Mouse (Mus musculus) adrenal gland, adult 10 weeks (tissue): Measurements from ENCODE around the gene Olfr317. TPM values are rescaled to one million over a fixed set of nuclear protein-coding genes. Genes with fewer than 3 reads are reported as not detected.

Source experiments
- polyA plus RNA-seq: library from polyadenylated mRNA; stranded (reverse); fragments of 350-450 nt; fragmentation: Illumina TruSeq; extraction: RNeasy Lipid Tissue Mini Kit (QIAGEN cat#74804); gene quantifications from one replicate; pipeline ENCODE4 v1.2.3, GENCODE M21; 2014; ENCODE audit warnings: low read depth, low replicate concordance

The Olfr317 gene
- not detected for polyA plus RNA-seq

DNA sequence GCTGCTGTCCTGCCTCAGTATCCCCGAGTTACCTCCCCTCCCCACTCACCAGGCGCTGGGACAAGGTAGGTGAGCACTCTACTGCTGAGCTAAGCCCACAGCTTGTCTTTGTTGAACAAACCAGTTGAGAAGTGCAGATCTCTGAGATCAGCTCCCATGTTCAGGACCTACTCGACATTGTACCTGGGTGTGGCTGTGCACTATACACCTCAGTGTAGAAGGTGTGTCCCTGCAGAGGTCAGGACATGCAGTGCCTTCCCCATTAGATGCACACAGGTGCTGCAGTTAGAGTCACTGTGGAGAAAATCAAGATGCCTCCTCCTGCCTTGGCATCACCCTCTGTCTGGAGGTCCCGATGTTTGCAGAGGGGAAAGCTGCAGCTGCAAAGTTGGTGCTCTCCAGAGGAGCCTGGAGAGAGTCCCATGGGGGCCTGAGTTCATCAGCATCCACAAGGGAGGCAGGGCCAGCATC, at the start of gene Olfr317:
Olfr317 (minus strand) TSS at position 421 of the 471 bp plus-strand sequence.

DNA sequence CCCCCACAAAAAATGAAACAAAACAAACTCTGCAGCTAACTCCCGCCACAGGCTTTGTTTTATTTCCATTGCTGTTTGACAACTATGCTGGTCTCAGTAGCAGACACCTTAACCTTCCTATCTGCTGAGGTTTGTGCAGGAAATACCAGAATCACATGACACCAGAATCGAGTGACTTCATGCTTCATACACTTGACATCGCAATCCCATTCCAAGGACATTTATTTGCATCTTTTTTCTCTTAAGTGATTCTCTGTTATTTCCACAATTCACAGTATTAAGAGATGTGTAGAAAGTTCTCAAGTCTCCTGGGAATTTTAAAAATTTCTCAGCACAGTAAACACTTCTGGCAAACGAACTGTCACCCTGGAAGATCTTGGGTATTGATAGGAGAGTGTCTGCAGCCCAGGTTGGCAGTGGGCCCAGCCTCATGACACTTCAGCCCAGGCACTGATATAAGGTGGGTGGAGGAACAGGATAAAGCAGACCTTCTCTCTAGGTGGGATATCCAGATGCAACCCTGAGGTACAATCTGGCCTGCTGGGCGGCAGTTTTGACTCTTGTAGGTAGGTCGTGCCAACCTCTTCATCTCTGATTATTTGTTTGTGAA, 43.6 kb upstream of the Olfr317 start, which contains the start of gene Olfr314:
Olfr314 (plus strand) TSS at position 473 of the 610 bp plus-strand sequence.

DNA sequence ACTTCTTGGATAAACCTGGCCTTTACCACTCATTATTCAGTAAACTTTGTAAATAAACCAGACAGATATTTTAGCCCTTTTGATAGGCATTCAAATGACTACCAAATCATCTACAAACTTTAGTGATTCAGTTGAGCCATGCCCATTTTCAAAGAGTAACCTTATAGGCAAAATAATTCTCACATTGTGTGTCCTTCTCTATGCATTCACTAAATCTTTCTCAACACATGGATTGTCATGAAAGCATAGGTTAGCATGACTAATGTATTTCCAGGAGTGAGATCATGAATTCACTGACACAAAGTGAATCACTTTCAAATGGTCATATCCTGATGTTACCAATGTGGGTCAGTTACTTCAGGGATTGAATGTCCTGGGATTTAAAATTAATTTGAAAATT, 33.9 kb upstream of the Olfr317 start, which contains the start of gene Olfr315:
Olfr315 (plus strand) TSS at position 301 of the 400 bp plus-strand sequence.

GRCm38 (mm10) chr11:58752434-58752833, 13.4 kb upstream of the Olfr317 start, which contains the start of gene Olfr316:
Gene Olfr316, plus strand, starts transcription at chr11:58752734.

DNA sequence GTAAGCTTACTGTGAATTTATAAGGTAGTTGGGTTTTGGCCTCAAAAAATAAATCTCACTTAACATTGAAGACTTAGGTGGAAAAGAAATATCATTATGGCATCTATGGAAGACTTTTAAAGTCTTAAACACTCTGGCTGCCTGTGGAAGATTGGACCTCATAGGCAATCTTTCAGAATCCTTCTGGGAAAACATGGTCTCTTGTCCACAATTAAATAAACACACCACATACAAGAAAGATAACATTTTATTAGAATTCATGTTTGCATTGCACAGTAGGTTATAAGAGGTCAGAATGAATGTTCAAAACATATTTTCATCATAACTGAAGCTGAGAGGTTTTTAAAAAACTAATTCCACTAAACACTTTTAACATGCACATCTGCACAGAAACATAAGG, 15.1 kb downstream of the Olfr317 start, which contains the start of gene Olfr318:
Olfr318 (minus strand) TSS at position 101 of the 400 bp plus-strand sequence.

GRCm38 (mm10) chr11:58698862-58699261, 40.1 kb downstream of the Olfr317 start, which contains the start of gene Olfr319:
Gene Olfr319, plus strand, starts transcription at chr11:58699162.

Other genes starting within 250 kb of the Olfr317 start
- gene Olfr332, start 246.7 kb downstream of the Olfr317 start, polyA plus RNA-seq, result not detected
- not detected for gene Olfr331, start 236.6 kb downstream of the Olfr317 start, polyA plus RNA-seq
- gene Olfr330, start 204.4 kb downstream of the Olfr317 start, polyA plus RNA-seq, result 1.5 TPM
- gene Olfr329-ps, start 192.8 kb downstream of the Olfr317 start, polyA plus RNA-seq, result 3.0 TPM
- not detected for gene Olfr328, start 183.6 kb downstream of the Olfr317 start, polyA plus RNA-seq
- not detected for gene Olfr224, start 168.7 kb downstream of the Olfr317 start, polyA plus RNA-seq
- not detected for gene Olfr325, start 161.5 kb downstream of the Olfr317 start, polyA plus RNA-seq
- gene Olfr324, start 144.1 kb downstream of the Olfr317 start, polyA plus RNA-seq, result not detected
- not detected for gene 2210407C18Rik, start 123.1 kb downstream of the Olfr317 start, polyA plus RNA-seq
- gene Olfr323, start 108.7 kb downstream of the Olfr317 start, polyA plus RNA-seq, result not detected
- not detected for gene Trim58, start 98.7 kb downstream of the Olfr317 start, polyA plus RNA-seq
- not detected for gene Olfr322, start 80.4 kb downstream of the Olfr317 start, polyA plus RNA-seq
- gene Olfr320, start 58.1 kb downstream of the Olfr317 start, polyA plus RNA-seq, result not detected
- not detected for gene Olfr319, start 40.0 kb downstream of the Olfr317 start, polyA plus RNA-seq
- gene Olfr318, start 15.2 kb downstream of the Olfr317 start, polyA plus RNA-seq, result not detected
- gene Olfr316, start 13.5 kb upstream of the Olfr317 start, polyA plus RNA-seq, result not detected
- not detected for gene Olfr315, start 34.0 kb upstream of the Olfr317 start, polyA plus RNA-seq
- gene Olfr314, start 43.7 kb upstream of the Olfr317 start, polyA plus RNA-seq, result not detected
- 4.1 TPM for gene Fam183b, start 62.7 kb upstream of the Olfr317 start, polyA plus RNA-seq
- gene Olfr313, start 75.8 kb upstream of the Olfr317 start, polyA plus RNA-seq, result not detected
- gene Olfr312, start 90.0 kb upstream of the Olfr317 start, polyA plus RNA-seq, result not detected
- not detected for gene Olfr311, start 100.0 kb upstream of the Olfr317 start, polyA plus RNA-seq
- 5.5 TPM for gene Gm12258, start 107.9 kb upstream of the Olfr317 start, polyA plus RNA-seq
- gene 2810021J22Rik, start 128.0 kb upstream of the Olfr317 start, polyA plus RNA-seq, result 6.7 TPM
- 5.9 TPM for gene Zfp39, start 165.0 kb upstream of the Olfr317 start, polyA plus RNA-seq
- gene Btnl10, start 178.7 kb upstream of the Olfr317 start, polyA plus RNA-seq, result not detected
- 13.2 TPM for gene Rnf187, start 199.7 kb upstream of the Olfr317 start, polyA plus RNA-seq
- gene Hist3h2ba, start 209.7 kb upstream of the Olfr317 start, polyA plus RNA-seq, result not detected
- 13.1 TPM for gene Hist3h2a, start 215.5 kb upstream of the Olfr317 start, polyA plus RNA-seq
- gene Trim17, start 215.5 kb upstream of the Olfr317 start, polyA plus RNA-seq, result not detected
- gene Trim11, start 238.9 kb upstream of the Olfr317 start, polyA plus RNA-seq, result 1.3 TPM